Mouse (Mus musculus): ENCODE results near the gene Cyp39a1.

Cyp39a1 gene

GRCm38 (mm10) chr17:43667290-43667843 is at the start of gene Cyp39a1:
Cyp39a1 (plus strand) TSS chr17:43667425.
- DNase-seq (ENCODE audit: low read depth, low spot score), result no peak

- no peak for DNase-seq (ENCODE audit: low read depth, low spot score)
Measured at GRCm38 (mm10) chr17:43619156-43619555, 48.1 kb upstream of the Cyp39a1 start.

DNA sequence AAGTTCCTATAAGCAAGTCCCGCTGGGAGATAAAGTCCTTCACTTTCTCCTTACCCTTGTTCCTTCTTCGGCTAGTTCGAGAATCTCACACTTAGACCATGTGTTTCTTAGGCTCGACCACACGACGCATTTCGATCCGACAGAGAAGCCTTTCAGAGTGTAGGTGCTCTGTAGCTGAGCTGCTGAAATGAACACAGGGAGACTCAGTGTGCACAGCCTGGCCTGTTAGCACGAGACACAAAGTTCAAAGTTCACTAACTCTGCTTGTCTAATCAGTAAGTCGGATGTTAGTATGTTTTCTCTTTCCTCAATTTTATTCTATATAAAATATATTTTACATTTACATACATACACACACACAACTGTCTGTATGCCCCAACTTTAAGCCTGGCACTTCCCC is 45.1 kb upstream of the Cyp39a1 start:
- DNase-seq (ENCODE audit: low read depth, low spot score), result no peak

DNA sequence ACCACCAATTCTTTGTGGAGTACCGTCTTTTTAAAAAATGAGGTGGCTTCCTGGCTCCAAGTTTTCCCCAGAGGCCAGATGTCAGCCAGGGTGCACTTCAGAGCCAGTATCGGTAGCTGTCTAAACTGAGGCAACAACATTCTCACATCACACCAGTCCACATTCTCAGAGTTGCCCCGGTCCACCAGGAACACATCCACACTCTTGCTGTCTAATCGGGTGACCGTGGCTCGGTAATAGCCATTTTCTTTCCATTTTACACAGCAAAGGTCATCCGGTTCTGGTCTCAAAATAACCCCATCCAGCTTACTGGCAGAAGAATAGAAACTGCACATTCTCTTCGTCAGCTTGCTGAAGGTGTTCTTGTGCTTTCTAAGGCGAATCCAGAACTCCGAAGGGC is 39.0 kb upstream of the Cyp39a1 start:
- DNase-seq (ENCODE audit: low read depth, low spot score), result no peak

GRCm38 (mm10) chr17:43629026-43629495 is 38.2 kb upstream of the Cyp39a1 start:
- no peak for DNase-seq (ENCODE audit: low read depth, low spot score)

DNA sequence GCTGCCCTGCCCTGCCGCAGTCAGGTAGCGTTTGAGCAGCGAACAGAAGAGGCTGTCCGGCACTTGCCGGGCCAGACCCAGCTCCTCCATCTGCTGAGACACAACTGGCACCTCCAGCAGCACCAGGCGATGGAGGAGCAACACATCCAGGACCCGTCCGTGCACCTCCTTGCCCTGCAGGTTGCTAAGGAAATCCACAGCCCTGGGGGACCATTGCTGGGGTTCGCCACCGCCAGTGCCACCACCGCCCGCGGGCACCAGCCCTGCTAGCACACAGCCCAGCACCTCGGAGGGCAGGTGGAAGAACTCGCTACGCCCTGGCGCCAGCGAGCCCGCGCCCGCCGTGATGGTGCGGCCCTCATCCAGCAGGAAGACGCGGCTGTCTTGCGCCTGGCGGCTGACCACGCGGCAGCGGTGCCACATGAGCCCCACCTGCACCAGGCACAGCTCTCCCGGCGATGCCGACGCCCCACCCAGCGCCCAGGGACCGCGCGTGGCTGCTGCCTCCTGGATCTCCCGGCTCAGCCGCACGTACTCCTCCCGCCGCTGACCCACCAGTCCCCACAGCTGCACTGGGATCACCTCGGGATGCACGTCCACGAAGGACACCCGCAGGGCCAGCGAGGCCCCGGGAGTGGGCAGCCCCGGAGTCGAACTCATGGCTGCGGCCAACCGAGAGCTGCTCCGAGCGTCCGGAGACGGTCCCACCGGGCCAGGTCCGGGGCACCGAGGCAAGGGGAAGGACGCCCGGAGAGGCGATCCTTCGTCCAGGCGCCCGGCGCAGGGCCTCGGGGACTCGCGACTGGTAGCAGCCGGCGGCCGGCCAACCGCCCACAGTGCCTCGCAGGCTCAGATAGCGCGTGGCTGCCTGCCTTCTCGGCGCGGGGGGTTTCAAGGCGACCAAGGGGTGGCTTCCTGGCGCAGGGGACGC is 37.5 kb upstream of the Cyp39a1 start, which contains the start of gene Tdrd6:
Gene Tdrd6 (minus strand): TSS at position 804 of the 931 bp plus-strand sequence.
- DNase-seq (ENCODE audit: low read depth, low spot score), result no peak

- DNase-seq (ENCODE audit: low read depth, low spot score), result no peak
Measured at GRCm38 (mm10) chr17:43630427-43630760, 36.8 kb upstream of the Cyp39a1 start.

- DNase-seq (ENCODE audit: low read depth, low spot score), result no peak
Measured at GRCm38 (mm10) chr17:43637146-43637545, 30.1 kb upstream of the Cyp39a1 start.

- no peak for DNase-seq (ENCODE audit: low read depth, low spot score)
Measured at GRCm38 (mm10) chr17:43640825-43641224, 26.4 kb upstream of the Cyp39a1 start.

DNA sequence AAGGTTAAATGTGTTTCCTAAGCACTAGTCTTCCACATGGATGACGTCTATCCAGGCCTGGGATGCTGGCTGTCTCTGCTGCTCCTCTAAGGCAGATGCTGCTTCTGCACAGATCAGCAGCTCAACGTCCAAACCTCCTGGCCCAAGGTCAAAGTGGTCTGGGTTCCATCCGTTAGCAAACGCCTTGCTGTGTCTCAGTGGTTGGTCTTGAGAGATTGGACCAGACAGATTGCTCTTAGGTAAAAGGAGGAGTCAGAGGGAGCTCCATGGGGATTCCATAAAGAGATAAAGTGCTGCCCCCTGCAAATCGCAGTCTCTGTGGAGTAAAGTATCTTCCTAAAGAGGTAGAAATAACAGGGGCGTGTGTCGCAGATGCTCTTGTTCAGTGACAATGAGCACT is 24.0 kb upstream of the Cyp39a1 start:
- no peak for DNase-seq (ENCODE audit: low read depth, low spot score)

GRCm38 (mm10) chr17:43644375-43644774 is 22.9 kb upstream of the Cyp39a1 start:
- no peak for DNase-seq (ENCODE audit: low read depth, low spot score)

DNA sequence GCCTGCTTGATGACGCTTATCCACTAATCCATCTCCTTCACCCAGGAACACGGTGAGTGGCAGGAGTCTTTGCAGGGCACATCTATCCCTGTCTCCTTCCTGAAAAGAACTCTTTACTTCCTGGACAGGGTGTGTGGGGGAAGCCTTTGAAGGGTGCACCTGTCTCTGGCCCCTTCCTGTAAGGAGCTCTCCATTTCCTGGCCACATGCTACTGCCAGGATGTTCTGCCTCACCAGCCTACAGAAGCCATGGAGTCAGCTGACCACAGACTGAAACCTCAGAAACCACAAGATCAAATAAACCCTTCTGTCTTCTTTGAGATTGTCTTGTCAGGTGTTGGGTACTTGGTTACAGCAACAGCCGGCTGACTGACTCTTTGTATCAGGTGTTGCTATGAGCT is 22.1 kb upstream of the Cyp39a1 start:
- no peak for DNase-seq (ENCODE audit: low read depth, low spot score)

DNA sequence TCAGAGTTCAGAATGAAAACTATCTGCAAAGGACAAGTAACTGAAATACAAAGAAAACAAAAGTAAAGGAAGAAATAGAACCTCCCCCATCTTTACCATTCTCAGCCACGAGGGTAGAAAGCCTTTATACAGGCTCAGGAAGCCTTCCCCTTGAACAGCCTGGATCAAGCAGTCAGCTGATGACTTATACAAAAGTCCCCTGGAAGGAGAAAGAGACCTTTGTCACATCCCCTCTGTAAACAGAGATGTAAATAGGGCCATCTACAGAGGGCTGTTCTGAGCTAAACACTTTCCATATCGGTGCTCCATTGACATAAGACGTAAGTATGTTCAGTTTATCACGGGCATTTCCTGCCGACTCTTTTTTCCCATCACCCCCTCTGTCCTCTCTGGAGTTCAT is 20.3 kb upstream of the Cyp39a1 start:
- no peak for DNase-seq (ENCODE audit: low read depth, low spot score)

- DNase-seq (ENCODE audit: low read depth, low spot score), result no peak
Measured at GRCm38 (mm10) chr17:43649641-43650436, 17.4 kb upstream of the Cyp39a1 start.

DNA sequence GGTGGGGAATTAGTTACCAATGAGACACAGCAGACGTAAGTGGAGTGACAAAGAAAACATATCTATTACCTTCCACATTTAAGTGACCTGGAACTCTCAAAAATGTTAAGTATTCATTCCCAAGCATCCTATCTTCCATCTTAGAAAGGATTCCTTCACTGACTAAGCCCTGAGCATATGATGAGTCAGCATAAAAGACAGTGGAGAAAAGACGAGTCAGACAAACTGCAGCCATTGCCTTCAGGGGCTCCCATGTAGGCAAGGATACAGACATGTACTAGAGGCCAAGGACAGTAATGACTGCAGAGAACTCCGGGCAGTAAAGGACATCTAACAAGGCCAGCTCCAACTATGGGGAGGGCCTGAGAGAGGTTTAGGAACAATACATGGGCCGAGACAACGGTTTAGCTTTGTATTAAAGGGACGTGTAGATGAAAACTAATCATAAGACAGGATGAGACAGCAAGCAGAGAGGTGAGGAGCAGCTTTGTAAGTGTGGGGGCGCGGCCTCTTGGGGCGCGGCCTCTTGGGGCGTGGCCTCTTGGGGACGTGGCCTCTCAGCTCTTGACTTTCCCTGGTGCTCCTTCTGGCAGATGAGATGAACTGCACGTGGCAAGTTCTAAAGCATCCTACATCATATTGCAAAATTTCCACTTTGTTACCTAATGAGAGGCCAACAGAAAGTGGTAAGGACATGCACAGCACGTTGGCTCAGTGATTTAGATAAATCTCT is 15.7 kb upstream of the Cyp39a1 start:
- DNase-seq (ENCODE audit: low read depth, low spot score), result no peak

GRCm38 (mm10) chr17:43666576-43667289 is 492 bp upstream of the Cyp39a1 start, which contains the start of gene Slc25a27:
Slc25a27 (minus strand) TSS chr17:43667214.
- peak; percentile 76 for DNase-seq (ENCODE audit: low read depth, low spot score)

- DNase-seq (ENCODE audit: low read depth, low spot score), result no peak
Measured at GRCm38 (mm10) chr17:43669145-43669695, 2.0 kb downstream of the Cyp39a1 start.

- DNase-seq (ENCODE audit: low read depth, low spot score), result no peak
Measured at GRCm38 (mm10) chr17:43671907-43672306, 4.7 kb downstream of the Cyp39a1 start.

- DNase-seq (ENCODE audit: low read depth, low spot score), result no peak
Measured at GRCm38 (mm10) chr17:43675228-43675627, 8.0 kb downstream of the Cyp39a1 start.

DNA sequence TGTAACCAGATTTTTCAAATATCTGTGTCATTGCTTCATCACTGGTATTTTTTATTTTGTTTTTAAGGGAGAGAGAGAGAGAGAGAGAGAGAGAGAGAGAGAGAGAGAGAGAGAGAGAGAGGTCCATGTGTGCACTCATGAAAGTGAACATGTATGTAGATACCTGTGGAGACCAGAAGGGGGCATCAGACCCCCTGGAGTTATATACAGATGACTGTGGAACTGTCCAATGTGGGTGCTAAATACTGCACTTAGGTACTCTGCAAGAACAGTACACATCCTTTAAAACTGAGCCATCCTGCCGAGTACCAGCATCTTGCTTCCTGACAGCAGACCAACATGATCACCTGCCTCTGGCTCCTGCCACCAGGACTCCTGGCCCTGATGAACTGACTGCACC is 9.0 kb downstream of the Cyp39a1 start:
- DNase-seq (ENCODE audit: low read depth, low spot score), result no peak
